Mouse (Mus musculus): ENCODE results near the gene Ube2l3. TPM values are rescaled to one million over a fixed set of nuclear protein-coding genes. Genes with fewer than 3 reads are reported as not detected.

The Ube2l3 gene
- 359 and 360 TPM in 2 replicates for polyA plus RNA-seq (2015; fragmentation: Nextera tagmentation; extraction: Ambion mirVana)

- WGBS: 80% methylated on average over 1 of the region's 1 CpGs
- peaks cover 7% of the 10 kb centered on the region; the same call in 1 of the 2 replicates for H3K27me3 ChIP-seq
- ATAC-seq: no peak
- H3K9me3 ChIP-seq (replicated peaks): no peaks in the 10 kb centered on the region
- no peaks in the 10 kb centered on the region for H3K36me3 ChIP-seq (ENCODE audit: poor library complexity, severe bottlenecking)
- no peak within 1 kb of the TSS for H3K27ac ChIP-seq
- peaks cover 16% of the 10 kb centered on the region for H3K4me1 ChIP-seq
- H3K4me3 ChIP-seq: peak within 1 kb of the TSS; percentile 100
- H3K4me2 ChIP-seq: peak within 1 kb of the TSS; percentile 89
- H3K9ac ChIP-seq: peak within 1 kb of the TSS; percentile 100; the same call in 1 of the 2 replicates
Observed at GRCm38 (mm10) chr16:17202549-17202948, at the start of gene Ube2l3. Ube2l3 (minus strand) TSS chr16:17202649.

GRCm38 (mm10) chr16:17251539-17251938 lies 49.1 kb upstream of the Ube2l3 start:
- Histone ChIP-seq H3K4me1 (peaks cover 51% of the 10 kb centered on the region), H3K27ac (peak overlapping the region; percentile 12; the same call in 1 of the 2 replicates), H3K9me3 (replicated peaks) (no peaks in the 10 kb centered on the region), H3K4me2 (no peak overlapping the region), H3K36me3 (ENCODE audit: poor library complexity, severe bottlenecking) (peaks cover 14% of the 10 kb centered on the region; the same call in 1 of the 2 replicates), H3K4me3 (no peak overlapping the region), H3K27me3 (no peaks in the 10 kb centered on the region), H3K9ac (no peak overlapping the region)
- WGBS: 42% methylated on average over 3 of the region's 3 CpGs
- peak; percentile 25; the same call in 1 of the 2 replicates for ATAC-seq

- WGBS: 91% methylated on average over 6 of the region's 6 CpGs
- no peak overlapping the region for H3K9ac ChIP-seq
- no peak for ATAC-seq
- no peak overlapping the region for H3K27ac ChIP-seq
- no peak overlapping the region for H3K4me2 ChIP-seq
- no peaks in the 10 kb centered on the region for H3K9me3 ChIP-seq (replicated peaks)
- H3K36me3 ChIP-seq (ENCODE audit: poor library complexity, severe bottlenecking): no peaks in the 10 kb centered on the region
- H3K4me3 ChIP-seq: no peak overlapping the region
- no peaks in the 10 kb centered on the region for H3K27me3 ChIP-seq
- peaks cover 47% of the 10 kb centered on the region for H3K4me1 ChIP-seq
Observed at GRCm38 (mm10) chr16:17249135-17249534, 46.7 kb upstream of the Ube2l3 start.

- no peak overlapping the region for H3K9ac ChIP-seq
- no peak for ATAC-seq
Observed at GRCm38 (mm10) chr16:17247727-17248126, 45.3 kb upstream of the Ube2l3 start.

GRCm38 (mm10) chr16:17244996-17245395 lies 42.5 kb upstream of the Ube2l3 start:
- no peaks in the 10 kb centered on the region for H3K27me3 ChIP-seq
- H3K4me1 ChIP-seq: peaks cover 14% of the 10 kb centered on the region
- 83% methylated on average over 1 of the region's 1 CpGs for WGBS
- H3K9ac ChIP-seq: no peak overlapping the region
- no peaks in the 10 kb centered on the region for H3K36me3 ChIP-seq (ENCODE audit: poor library complexity, severe bottlenecking)
- H3K27ac ChIP-seq: no peak overlapping the region
- no peak overlapping the region for H3K4me3 ChIP-seq
- no peak for ATAC-seq
- no peak overlapping the region for H3K4me2 ChIP-seq
- H3K9me3 ChIP-seq (replicated peaks): no peaks in the 10 kb centered on the region

More at GRCm38 (mm10) chr16:17247727-17248126, 45.3 kb upstream of the Ube2l3 start:
- Histone ChIP-seq H3K27me3 (no peaks in the 10 kb centered on the region), H3K4me2 (no peak overlapping the region), H3K27ac (no peak overlapping the region), H3K4me1 (peaks cover 33% of the 10 kb centered on the region), H3K9me3 (replicated peaks) (no peaks in the 10 kb centered on the region), H3K36me3 (ENCODE audit: poor library complexity, severe bottlenecking) (no peaks in the 10 kb centered on the region), H3K4me3 (no peak overlapping the region)
- 71% methylated on average over 4 of the region's 4 CpGs for WGBS

- no peak overlapping the region for H3K4me2 ChIP-seq
- H3K9ac ChIP-seq: no peak overlapping the region
- no peaks in the 10 kb centered on the region for H3K9me3 ChIP-seq (replicated peaks)
- H3K4me3 ChIP-seq: no peak overlapping the region
- no peaks in the 10 kb centered on the region for H3K27me3 ChIP-seq
- WGBS: 78% methylated on average over 1 of the region's 1 CpGs
- no peak overlapping the region for H3K27ac ChIP-seq
- H3K4me1 ChIP-seq: peaks cover 22% of the 10 kb centered on the region
- no peaks in the 10 kb centered on the region for H3K36me3 ChIP-seq (ENCODE audit: poor library complexity, severe bottlenecking)
- ATAC-seq: no peak
Observed at GRCm38 (mm10) chr16:17243731-17244130, 41.3 kb upstream of the Ube2l3 start.

- no peaks in the 10 kb centered on the region for H3K27me3 ChIP-seq
- no peaks in the 10 kb centered on the region for H3K36me3 ChIP-seq (ENCODE audit: poor library complexity, severe bottlenecking)
- no peak overlapping the region for H3K9ac ChIP-seq
- H3K9me3 ChIP-seq (replicated peaks): no peaks in the 10 kb centered on the region
- no peak overlapping the region for H3K4me2 ChIP-seq
- whole genome bisulfite sequencing: 88% methylated on average over 2 of the region's 2 CpGs
- peaks cover 42% of the 10 kb centered on the region for H3K4me1 ChIP-seq
- no peak for ATAC-seq
- H3K4me3 ChIP-seq: no peak overlapping the region
- no peak overlapping the region for H3K27ac ChIP-seq
Observed at GRCm38 (mm10) chr16:17239409-17239808, 37.0 kb upstream of the Ube2l3 start.

GRCm38 (mm10) chr16:17237634-17238033 lies 35.2 kb upstream of the Ube2l3 start:
- peaks cover 47% of the 10 kb centered on the region for H3K4me1 ChIP-seq
- WGBS: 91% methylated on average over 3 of the region's 3 CpGs
- no peak for ATAC-seq

GRCm38 (mm10) chr16:17234916-17235665 lies 32.6 kb upstream of the Ube2l3 start:
- Histone ChIP-seq H3K27ac (peak overlapping the region; percentile 95), H3K9ac (peak overlapping the region; percentile 95), H3K4me2 (peak overlapping the region; percentile 75), H3K27me3 (no peaks in the 10 kb centered on the region), H3K36me3 (ENCODE audit: poor library complexity, severe bottlenecking) (no peaks in the 10 kb centered on the region), H3K9me3 (replicated peaks) (no peaks in the 10 kb centered on the region), H3K4me3 (peak overlapping the region; percentile 89), H3K4me1 (peaks cover 45% of the 10 kb centered on the region)
- ATAC-seq: no peak
- 53% methylated on average over 9 of the region's 9 CpGs for WGBS

More at GRCm38 (mm10) chr16:17237634-17238033, 35.2 kb upstream of the Ube2l3 start:
- H3K36me3 ChIP-seq (ENCODE audit: poor library complexity, severe bottlenecking): no peaks in the 10 kb centered on the region
- H3K4me3 ChIP-seq: no peak overlapping the region
- no peak overlapping the region; the same call in 1 of the 2 replicates for H3K9ac ChIP-seq
- no peaks in the 10 kb centered on the region for H3K27me3 ChIP-seq
- no peak overlapping the region for H3K4me2 ChIP-seq
- no peaks in the 10 kb centered on the region for H3K9me3 ChIP-seq (replicated peaks)
- no peak overlapping the region for H3K27ac ChIP-seq

GRCm38 (mm10) chr16:17234499-17234895 lies 32.0 kb upstream of the Ube2l3 start:
- ATAC-seq: no peak
- H3K9ac ChIP-seq: peak overlapping the region; percentile 95
- 2% methylated on average over 12 of the region's 12 CpGs for WGBS
- peak overlapping the region; percentile 95 for H3K27ac ChIP-seq
- H3K36me3 ChIP-seq (ENCODE audit: poor library complexity, severe bottlenecking): no peaks in the 10 kb centered on the region
- peak overlapping the region; percentile 89 for H3K4me3 ChIP-seq
- H3K27me3 ChIP-seq: no peaks in the 10 kb centered on the region
- H3K9me3 ChIP-seq (replicated peaks): peaks cover 5% of the 10 kb centered on the region; the same call in 1 of the 2 replicates
- H3K4me1 ChIP-seq: peaks cover 42% of the 10 kb centered on the region
- peak overlapping the region; percentile 75 for H3K4me2 ChIP-seq

GRCm38 (mm10) chr16:17233702-17234498 lies 31.5 kb upstream of the Ube2l3 start:
- H3K27ac ChIP-seq: peak overlapping the region; percentile 95
- WGBS: 1% methylated on average over 50 of the region's 62 CpGs

More at GRCm38 (mm10) chr16:17233702-17234498, 31.5 kb upstream of the Ube2l3 start:
- Histone ChIP-seq H3K9me3 (replicated peaks) (peaks cover 6% of the 10 kb centered on the region; the same call in 1 of the 2 replicates), H3K4me2 (peak overlapping the region; percentile 75), H3K27me3 (no peaks in the 10 kb centered on the region), H3K4me3 (peak overlapping the region; percentile 89), H3K9ac (peak overlapping the region; percentile 95), H3K4me1 (peaks cover 38% of the 10 kb centered on the region), H3K36me3 (ENCODE audit: poor library complexity, severe bottlenecking) (no peaks in the 10 kb centered on the region)
- peak; percentile 81 for ATAC-seq

Data from forebrain, embryonic 13.5 days (tissue).